Mouse (Mus musculus) limb, embryonic 15.5 days (tissue): ENCODE measurements around the gene Gas6. TPM values are rescaled to one million over a fixed set of nuclear protein-coding genes. Genes with fewer than 3 reads are reported as not detected.

Experiments used
- ATAC-seq: fragments of 200-750 bp; cut with Nextera tagmentation; 2 replicates; pipeline ENCODE4 v1.8.0; 2017; ENCODE audit warnings: low read depth, moderate TSS enrichment; ENCODE audit not compliant: insufficient number of reproducible peaks, low FRiP score, low TSS enrichment
- H3K27ac ChIP-seq: fragments of 300-500 bp; sonication (generic); 2 replicates; pipeline ENCODE4 v1.5.1; 2015; ENCODE audit warnings: moderate library complexity, mild to moderate bottlenecking, inconsistent platforms
- H3K27me3 ChIP-seq: fragments of 300-500 bp; sonication (generic); 2 replicates; pipeline ENCODE4 v1.6.1; 2015; ENCODE audit warnings: inconsistent platforms
- H3K36me3 ChIP-seq: fragments of 300-500 bp; sonication (generic); 2 replicates; pipeline ENCODE4 v1.6.1; 2015; ENCODE audit warnings: inconsistent platforms
- H3K4me1 ChIP-seq: fragments of 300-500 bp; sonication (generic); 2 replicates; pipeline ENCODE4 v1.6.1; 2015; ENCODE audit warnings: inconsistent platforms
- H3K4me2 ChIP-seq: fragments of 300-500 bp; sonication (generic); 2 replicates; pipeline ENCODE4 v1.6.1; 2015; ENCODE audit warnings: mild to moderate bottlenecking, inconsistent platforms
- H3K4me3 ChIP-seq: fragments of 300-500 bp; sonication (generic); 2 replicates; pipeline ENCODE4 v1.5.1; 2015; ENCODE audit warnings: mild to moderate bottlenecking, inconsistent platforms
- H3K9ac ChIP-seq: fragments of 300-500 bp; sonication (generic); 2 replicates; pipeline ENCODE4 v1.6.1; 2015; ENCODE audit warnings: inconsistent platforms
- H3K9me3 ChIP-seq: fragments of 300-500 bp; sonication (generic); 2 replicates; pipeline ENCODE4 v1.6.1; 2016; ENCODE audit warnings: inconsistent platforms
- WGBS: fragments of 180-500 bp; shearing (Covaris S2); methylation state at CpG from one replicate; pipeline ENCODE4 v1.1.7; 2015; 5-methylcytosine and 5-hydroxymethylcytosine counted together
- polyA plus RNA-seq: library from polyadenylated mRNA; unstranded; fragments of >200 nt; fragmentation: Nextera tagmentation; extraction: Ambion mirVana; gene quantifications from 2 replicates; pipeline ENCODE4 v1.2.1, GENCODE M21; 2015

Gas6 gene
- polyA plus RNA-seq: 69.4 and 96.7 TPM in 2 replicates

DNA sequence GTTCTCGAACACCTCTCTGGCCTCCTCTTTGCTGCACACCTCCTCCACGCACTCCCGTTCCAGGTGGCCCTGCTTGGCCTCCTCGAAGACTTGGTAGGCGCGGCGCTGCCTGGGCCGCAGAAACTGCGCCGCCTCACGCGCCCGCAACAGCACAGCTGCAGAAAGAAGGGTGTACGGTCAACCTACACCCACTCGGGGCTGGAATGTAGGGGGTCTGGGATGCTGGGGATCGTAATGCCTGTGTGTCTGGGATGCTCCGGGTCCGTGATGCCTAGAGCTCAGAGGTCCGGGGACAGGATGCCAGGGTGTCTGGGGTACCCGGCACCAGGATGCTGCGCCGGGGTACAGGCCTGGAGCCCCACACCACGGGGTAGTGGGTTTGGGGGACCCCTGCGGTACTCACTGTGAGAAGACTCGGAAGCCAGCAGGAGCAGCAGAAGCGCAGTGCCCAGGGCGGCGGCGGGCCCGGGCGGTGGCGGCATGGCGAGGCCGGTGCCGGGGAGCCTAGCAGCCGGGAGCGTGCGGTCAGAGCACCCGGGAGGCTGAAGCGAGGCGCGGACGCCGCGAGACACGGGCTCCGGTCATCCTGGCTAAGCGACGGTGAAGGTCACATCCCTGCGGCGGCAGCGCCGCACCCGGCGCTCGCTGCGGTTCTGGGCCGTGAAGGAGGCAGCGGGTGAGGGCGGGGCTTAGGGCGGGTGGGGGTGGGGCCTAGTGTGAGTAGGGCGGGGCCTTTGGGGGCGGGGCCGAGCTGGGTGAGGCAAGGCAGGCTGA is at the start of gene Gas6:
Gene Gas6 (minus strand): TSS at position 633 of the 774 bp plus-strand sequence.
- Histone ChIP-seq H3K9ac (peak within 1 kb of the TSS; percentile 56), H3K4me3 (peak within 1 kb of the TSS; percentile 61), H3K4me1 (peaks cover 25% of the 10 kb centered on the region), H3K4me2 (peak within 1 kb of the TSS; percentile 94), H3K36me3 (no peaks in the 10 kb centered on the region), H3K27ac (no peak within 1 kb of the TSS), H3K27me3 (peaks cover 39% of the 10 kb centered on the region), H3K9me3 (no peaks in the 10 kb centered on the region)
- no peak for ATAC-seq
- under 1% methylated on average over 53 of the region's 64 CpGs for WGBS

DNA sequence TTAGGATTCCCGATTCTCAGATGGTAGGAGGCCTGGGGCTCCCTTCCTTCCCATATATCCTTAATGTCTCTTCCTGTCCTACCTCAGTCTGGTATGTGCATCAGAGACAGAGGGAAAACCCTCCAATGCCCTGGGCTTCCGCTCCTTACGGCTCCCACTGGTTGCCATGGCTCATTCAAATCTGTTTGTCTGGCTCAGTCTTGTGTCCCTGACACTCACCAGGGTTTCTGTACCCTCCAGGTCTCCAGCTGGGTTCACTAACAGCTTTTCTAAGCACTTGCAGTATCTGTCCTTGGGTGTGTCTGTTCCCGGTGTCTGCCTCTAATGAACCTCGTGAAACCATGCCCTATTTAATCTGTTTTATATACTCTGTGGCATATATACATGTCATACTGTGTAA is 47.2 kb upstream of the Gas6 start:
- Histone ChIP-seq H3K4me1 (peaks cover 6% of the 10 kb centered on the region; the same call in 1 of the 2 replicates), H3K4me3 (no peak overlapping the region), H3K9ac (no peak overlapping the region), H3K9me3 (no peaks in the 10 kb centered on the region), H3K27me3 (no peaks in the 10 kb centered on the region), H3K4me2 (no peak overlapping the region), H3K27ac (no peak overlapping the region), H3K36me3 (no peaks in the 10 kb centered on the region)
- 55% methylated on average over 5 of the region's 5 CpGs for WGBS
- ATAC-seq: no peak

DNA sequence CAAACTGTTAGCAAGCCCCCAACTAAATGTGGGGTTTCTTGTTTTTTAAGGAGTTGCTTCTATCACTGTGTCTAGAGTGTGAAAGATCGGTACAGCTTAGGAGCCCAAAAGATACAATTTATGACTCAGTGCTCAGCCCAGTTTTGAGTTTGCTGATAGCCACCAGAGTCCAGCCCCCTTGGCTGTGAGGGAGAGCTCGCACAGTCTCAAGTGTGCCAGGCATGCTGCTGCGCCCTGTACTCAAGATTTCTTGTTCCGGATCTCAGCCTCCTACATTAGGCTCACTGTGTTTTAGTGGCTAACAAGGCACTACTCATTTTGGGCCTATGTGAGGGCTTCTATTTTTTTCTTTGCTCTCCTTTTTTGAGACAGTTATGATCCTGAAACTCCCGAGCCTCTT is 45.8 kb upstream of the Gas6 start:
- WGBS: 77% methylated on average over 5 of the region's 5 CpGs
- peaks cover 6% of the 10 kb centered on the region; the same call in 1 of the 2 replicates for H3K4me1 ChIP-seq
- H3K27ac ChIP-seq: no peak overlapping the region
- H3K4me3 ChIP-seq: no peak overlapping the region
- no peak overlapping the region for H3K9ac ChIP-seq
- no peak overlapping the region for H3K4me2 ChIP-seq
- H3K9me3 ChIP-seq: no peaks in the 10 kb centered on the region
- no peaks in the 10 kb centered on the region for H3K27me3 ChIP-seq
- no peaks in the 10 kb centered on the region for H3K36me3 ChIP-seq
- no peak for ATAC-seq

DNA sequence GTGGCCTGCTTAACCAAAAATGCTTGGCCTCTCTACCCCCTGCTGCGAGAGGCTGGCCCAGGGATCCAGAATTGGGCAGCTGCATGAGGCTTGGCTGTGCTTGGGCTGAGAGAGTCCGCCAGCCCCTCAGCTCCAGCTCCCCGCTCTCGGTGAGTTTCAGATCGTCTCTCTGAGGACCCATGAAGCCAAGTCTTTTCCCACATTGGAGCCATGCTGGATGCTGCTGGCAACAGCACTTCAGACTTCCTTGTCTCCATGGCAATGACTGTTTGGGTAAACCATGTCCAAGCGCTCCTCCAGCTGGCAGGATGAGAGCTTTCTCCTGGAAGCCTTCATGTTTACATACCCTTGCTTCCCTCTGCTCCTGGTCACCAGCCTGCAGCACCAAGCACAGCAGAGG is 44.5 kb upstream of the Gas6 start:
- ATAC-seq: peak; percentile 87
- peaks cover 6% of the 10 kb centered on the region; the same call in 1 of the 2 replicates for H3K4me1 ChIP-seq
- no peak overlapping the region for H3K4me3 ChIP-seq
- H3K36me3 ChIP-seq: no peaks in the 10 kb centered on the region
- H3K4me2 ChIP-seq: 0 out of 2 replicates have a peak overlapping the region, but pooled peaks have one; percentile 2
- H3K27me3 ChIP-seq: no peaks in the 10 kb centered on the region
- 51% methylated on average over 6 of the region's 6 CpGs for WGBS
- H3K9ac ChIP-seq: no peak overlapping the region
- peak overlapping the region; percentile 54; the same call in 1 of the 2 replicates for H3K27ac ChIP-seq
- H3K9me3 ChIP-seq: no peaks in the 10 kb centered on the region

DNA sequence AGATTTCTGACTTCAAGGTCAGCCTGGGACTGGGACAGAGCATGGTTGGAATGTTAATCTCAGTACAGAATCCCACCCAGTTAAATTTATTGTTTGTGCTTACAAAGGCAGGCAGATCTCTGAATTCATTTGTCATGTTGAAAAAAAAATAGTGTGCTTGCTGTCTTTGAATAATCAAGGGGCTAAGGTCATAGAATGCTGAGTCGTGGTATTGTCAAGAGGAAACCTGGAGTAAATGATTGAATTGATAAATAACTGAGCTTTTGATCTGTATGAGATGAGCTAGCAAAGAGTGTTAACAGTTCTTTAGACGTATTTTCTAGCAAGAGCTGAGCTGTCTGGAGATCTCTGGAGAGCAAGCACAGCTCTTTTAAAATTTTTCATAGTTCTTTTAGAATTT is 42.8 kb upstream of the Gas6 start:
- Histone ChIP-seq H3K9ac (no peak overlapping the region), H3K4me3 (no peak overlapping the region), H3K9me3 (no peaks in the 10 kb centered on the region), H3K4me1 (peaks cover 11% of the 10 kb centered on the region; the same call in 1 of the 2 replicates), H3K36me3 (no peaks in the 10 kb centered on the region), H3K4me2 (no peak overlapping the region), H3K27me3 (no peaks in the 10 kb centered on the region), H3K27ac (no peak overlapping the region)
- 61% methylated on average over 2 of the region's 2 CpGs for WGBS
- no peak for ATAC-seq

DNA sequence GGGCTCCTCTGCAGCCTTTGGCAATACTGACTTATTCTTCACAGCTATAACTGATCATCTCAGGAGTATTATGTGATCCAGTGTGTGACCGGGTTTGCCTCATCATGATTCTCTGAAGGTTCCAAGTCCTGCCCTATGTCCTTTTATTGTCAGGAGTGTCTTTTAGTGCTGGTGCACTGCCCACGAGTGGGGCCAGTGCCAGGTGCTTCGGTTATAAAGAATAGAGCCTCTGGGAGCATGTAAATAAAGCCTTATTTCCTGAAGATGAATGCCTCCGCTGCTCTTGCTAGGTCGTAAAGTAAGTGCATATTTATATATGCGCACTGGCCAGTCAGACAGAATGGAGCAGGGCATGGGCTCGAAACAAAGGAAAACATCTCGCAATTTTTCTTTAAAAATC is 38.8 kb upstream of the Gas6 start:
- no peaks in the 10 kb centered on the region for H3K27me3 ChIP-seq
- H3K4me3 ChIP-seq: no peak overlapping the region
- no peaks in the 10 kb centered on the region for H3K36me3 ChIP-seq
- 59% methylated on average over 8 of the region's 8 CpGs for WGBS
- no peak overlapping the region for H3K4me2 ChIP-seq
- no peak for ATAC-seq
- H3K9ac ChIP-seq: no peak overlapping the region
- H3K9me3 ChIP-seq: no peaks in the 10 kb centered on the region
- no peak overlapping the region for H3K27ac ChIP-seq
- H3K4me1 ChIP-seq: peaks cover 39% of the 10 kb centered on the region

DNA sequence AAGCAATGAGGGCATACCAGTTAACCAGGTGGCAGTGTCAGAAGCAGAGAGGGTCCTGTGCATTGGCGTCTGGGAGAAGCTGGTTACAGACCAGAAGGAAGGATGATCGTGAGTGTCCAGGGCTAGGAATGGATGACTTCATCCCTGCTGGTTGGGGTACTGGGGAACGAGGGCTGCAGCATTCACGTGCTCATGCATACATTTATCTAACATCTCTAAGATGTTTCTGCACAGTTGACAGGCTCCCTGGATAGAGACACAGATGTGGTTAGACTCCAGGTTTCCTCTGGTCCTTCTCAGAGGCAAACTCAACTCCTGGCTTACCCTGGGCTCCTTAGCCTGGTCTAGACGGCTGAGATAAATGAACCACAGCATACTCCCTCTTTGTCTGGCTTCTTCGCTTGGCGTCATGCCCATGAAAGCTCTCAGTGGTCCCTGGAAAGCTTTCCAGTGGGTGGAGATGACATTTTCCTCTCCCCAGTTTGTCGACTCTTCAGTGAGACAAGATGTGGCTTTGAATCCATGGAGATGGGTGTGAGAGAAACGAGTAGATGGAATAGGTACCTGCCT is 37.4 kb upstream of the Gas6 start:
- Histone ChIP-seq H3K4me1 (peaks cover 37% of the 10 kb centered on the region), H3K36me3 (no peaks in the 10 kb centered on the region), H3K4me3 (no peak overlapping the region), H3K9ac (no peak overlapping the region), H3K4me2 (no peak overlapping the region), H3K27ac (peak overlapping the region; percentile 67), H3K9me3 (no peaks in the 10 kb centered on the region), H3K27me3 (no peaks in the 10 kb centered on the region)
- 61% methylated on average over 9 of the region's 9 CpGs for WGBS
- ATAC-seq: no peak

DNA sequence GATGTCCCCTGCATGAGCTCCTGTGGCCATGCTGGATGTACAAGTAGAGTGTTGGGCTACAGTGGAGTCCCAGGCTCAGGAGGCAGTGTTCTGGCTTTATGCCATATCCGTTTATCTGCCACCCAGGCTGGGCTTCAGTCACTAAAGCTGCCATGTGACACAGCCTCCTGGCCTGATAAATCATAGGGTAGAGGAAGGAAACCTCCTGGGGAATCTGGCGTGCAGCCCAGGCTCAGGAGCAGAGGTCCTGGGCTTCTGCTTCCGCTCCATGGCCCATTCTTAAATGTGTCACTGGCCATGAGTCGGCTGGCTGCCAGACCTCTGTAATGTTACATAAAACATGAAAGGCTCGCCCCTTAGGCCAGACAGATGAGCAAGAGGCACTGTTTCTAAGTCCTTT is 36.7 kb upstream of the Gas6 start:
- ATAC-seq: 0 out of 2 replicates have a peak, but pooled peaks have one; percentile 33
- Histone ChIP-seq H3K4me3 (no peak overlapping the region), H3K27ac (peak overlapping the region; percentile 67), H3K4me1 (peaks cover 37% of the 10 kb centered on the region), H3K4me2 (no peak overlapping the region), H3K9me3 (no peaks in the 10 kb centered on the region), H3K9ac (no peak overlapping the region), H3K27me3 (no peaks in the 10 kb centered on the region), H3K36me3 (no peaks in the 10 kb centered on the region)
- WGBS: 27% methylated on average over 5 of the region's 5 CpGs

DNA sequence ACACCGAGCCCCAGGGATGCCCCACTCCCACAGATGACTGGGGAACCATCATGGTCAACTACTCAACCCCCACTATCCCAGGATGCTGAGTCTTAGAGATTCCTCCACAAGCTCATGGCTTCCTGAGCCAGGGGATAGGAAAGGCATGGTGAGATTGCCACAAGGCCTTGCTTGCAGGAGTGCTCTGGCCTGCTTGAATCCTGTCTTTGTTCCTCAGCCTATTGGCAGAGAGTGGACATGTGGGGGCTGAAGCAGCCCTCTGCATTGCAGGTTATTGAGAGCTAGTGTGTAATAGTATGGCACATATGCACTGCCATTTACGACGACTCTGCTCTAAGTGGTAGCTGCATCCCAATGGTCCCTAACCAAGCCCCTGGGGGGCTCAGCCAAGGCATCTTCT is 36.1 kb upstream of the Gas6 start:
- H3K36me3 ChIP-seq: no peaks in the 10 kb centered on the region
- no peaks in the 10 kb centered on the region for H3K9me3 ChIP-seq
- no peak overlapping the region for H3K4me2 ChIP-seq
- peak overlapping the region; percentile 67 for H3K27ac ChIP-seq
- WGBS: 65% methylated on average over 3 of the region's 3 CpGs
- peak; percentile 49; the same call in 1 of the 2 replicates for ATAC-seq
- no peaks in the 10 kb centered on the region for H3K27me3 ChIP-seq
- no peak overlapping the region for H3K9ac ChIP-seq
- H3K4me3 ChIP-seq: no peak overlapping the region
- peaks cover 37% of the 10 kb centered on the region for H3K4me1 ChIP-seq

DNA sequence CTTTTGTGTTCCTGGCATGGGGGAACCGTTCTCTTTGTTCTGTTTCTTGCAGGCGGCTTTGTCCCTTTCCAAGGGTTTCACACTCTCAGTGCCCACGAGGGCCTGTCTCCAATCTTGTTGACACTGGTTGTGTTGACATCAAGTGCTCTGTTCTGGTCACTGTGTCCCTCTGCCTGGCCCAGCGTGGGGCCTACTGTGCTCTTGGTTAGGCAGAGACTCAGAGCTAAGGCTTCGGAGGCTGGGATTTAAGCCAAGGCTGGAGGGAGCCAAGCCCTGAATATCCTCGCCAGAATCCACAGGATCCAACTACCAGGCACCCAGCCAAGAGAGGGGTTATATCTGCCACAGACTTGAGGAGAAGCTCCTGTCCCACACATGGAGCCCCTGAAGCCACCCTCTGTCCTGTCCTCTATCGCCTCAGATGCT is 35.6 kb upstream of the Gas6 start:
- WGBS: 47% methylated on average over 7 of the region's 7 CpGs
- Histone ChIP-seq H3K4me2 (no peak overlapping the region), H3K9me3 (no peaks in the 10 kb centered on the region), H3K9ac (no peak overlapping the region), H3K27me3 (no peaks in the 10 kb centered on the region), H3K4me1 (peaks cover 37% of the 10 kb centered on the region), H3K36me3 (no peaks in the 10 kb centered on the region), H3K4me3 (no peak overlapping the region), H3K27ac (peak overlapping the region; percentile 67)
- no peak for ATAC-seq

DNA sequence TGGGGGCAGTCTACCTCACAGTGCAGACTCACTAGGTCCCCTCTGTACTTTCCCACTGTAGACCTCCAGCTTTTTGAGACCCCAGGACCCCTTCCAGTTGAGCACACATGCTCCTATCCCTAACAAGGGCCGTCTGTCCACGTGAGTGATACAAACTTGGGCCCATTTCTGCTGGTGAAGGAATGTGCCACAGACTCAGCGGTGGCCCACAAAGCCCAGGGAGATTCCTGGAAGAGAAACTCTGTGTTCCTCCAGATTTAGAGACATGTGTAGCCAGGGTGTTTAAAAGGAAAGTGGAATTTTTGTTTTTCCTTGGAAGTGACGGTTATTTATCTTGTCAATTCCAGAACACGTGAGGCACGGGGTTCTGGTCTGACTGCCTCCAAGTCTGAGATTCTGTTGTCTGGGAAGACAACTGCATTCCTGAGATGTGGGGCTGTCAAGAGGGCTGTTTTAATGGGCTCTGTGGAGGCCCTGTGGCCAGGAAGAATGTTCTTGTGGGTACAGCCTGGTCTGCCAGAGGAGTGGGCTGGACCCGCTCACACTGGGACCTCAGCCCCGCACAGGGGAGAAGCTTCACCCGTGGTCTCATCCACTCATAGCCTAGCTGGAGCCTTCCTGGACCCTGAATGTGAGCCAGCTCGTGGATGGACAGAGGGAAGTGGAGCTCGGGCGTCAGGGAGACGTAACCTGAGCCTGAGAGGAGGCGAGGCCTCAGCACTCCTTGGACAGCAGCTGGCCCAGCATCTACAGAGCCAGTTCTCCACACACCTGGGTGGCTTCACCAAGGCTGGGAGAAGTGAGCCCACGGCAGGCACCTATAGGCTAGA is 34.9 kb upstream of the Gas6 start:
- no peaks in the 10 kb centered on the region for H3K27me3 ChIP-seq
- peaks cover 37% of the 10 kb centered on the region for H3K4me1 ChIP-seq
- no peaks in the 10 kb centered on the region for H3K36me3 ChIP-seq
- H3K4me3 ChIP-seq: no peak overlapping the region
- H3K9ac ChIP-seq: no peak overlapping the region
- 0 out of 2 replicates have a peak, but pooled peaks have one; percentile 42 for ATAC-seq
- 48% methylated on average over 15 of the region's 15 CpGs for WGBS
- no peaks in the 10 kb centered on the region for H3K9me3 ChIP-seq
- H3K27ac ChIP-seq: peak overlapping the region; percentile 67
- H3K4me2 ChIP-seq: no peak overlapping the region
